Mouse (Mus musculus) spleen, postnatal 0 days (tissue): ENCODE results near the gene Pde8a. TPM values are rescaled to one million over a fixed set of nuclear protein-coding genes. Genes with fewer than 3 reads are reported as not detected.

Source experiments
- polyA plus RNA-seq: library from polyadenylated mRNA; unstranded; fragments of >200 nt; fragmentation: Nextera tagmentation; extraction: Ambion mirVana; gene quantifications from 2 replicates; pipeline ENCODE4 v1.2.1, GENCODE M21; 2015

Pde8a gene
- 2.9 and 3.7 TPM in 2 replicates for polyA plus RNA-seq

GRCm38 (mm10) chr7:81213347-81214152 is at the start of gene Pde8a:
Pde8a (plus strand) TSS chr7:81213596.

GRCm38 (mm10) chr7:81344544-81345446 is 131.4 kb downstream of the Pde8a start, which contains the start of gene Rps17:
Rps17 (minus strand) TSS chr7:81345254.

Other genes with a start within 250 kb of the Pde8a start
- gene Zfp592, start 219.9 kb upstream of the Pde8a start, polyA plus RNA-seq, result 6.3 and 6.7 TPM in 2 replicates
- gene Alpk3, start 156.0 kb upstream of the Pde8a start, polyA plus RNA-seq, result 0.10 and 0.18 TPM in 2 replicates
- gene Slc28a1, start 98.8 kb upstream of the Pde8a start, polyA plus RNA-seq, result 0.06 and 0.13 TPM in 2 replicates
- 1,170 and 1,181 TPM in 2 replicates for gene Rps17, start 131.7 kb downstream of the Pde8a start, polyA plus RNA-seq
- gene Cpeb1, start 241.9 kb downstream of the Pde8a start, polyA plus RNA-seq, result 0.32 TPM in 2 replicates